Mouse (Mus musculus) myocyte (in vitro differentiated cells): ENCODE results near the gene Nae1.

Experiments
- CEBPB ChIP-seq: IDR thresholded peaks from 2 replicates; pipeline ENCODE4 v1.6.1; 2011; ENCODE audit warnings: mild to moderate bottlenecking, moderate library complexity; ENCODE audit not compliant: poor library complexity, insufficient read depth, severe bottlenecking
- E2F4 ChIP-seq: IDR thresholded peaks from one replicate; pipeline ENCODE4 v1.6.1; 2011; ENCODE audit warnings: mild to moderate bottlenecking, control low read depth, moderate library complexity; ENCODE audit not compliant: insufficient read depth
- MAX ChIP-seq: IDR thresholded peaks from one replicate; pipeline ENCODE4 v1.6.1; 2011; ENCODE audit warnings: low read depth, mild to moderate bottlenecking, control low read depth
- MYOG ChIP-seq, 3 experiments: IDR thresholded peaks; one replicate each; pipeline ENCODE4 v1.6.1; 2011; ENCODE audit warnings: control low read depth in 2 of 3, low read depth in 2 of 3, mild to moderate bottlenecking in 2 of 3; ENCODE audit not compliant: insufficient read length in 2 of 3, control insufficient read depth in 1 of 3, insufficient read depth in 1 of 3
- POLR2A ChIP-seq: IDR thresholded peaks from one replicate; pipeline ENCODE4 v1.6.1; 2011; ENCODE audit warnings: low read depth, mild to moderate bottlenecking, control low read depth, moderate library complexity; ENCODE audit not compliant: insufficient read length
- POLR2AphosphoS2 ChIP-seq: IDR thresholded peaks from one replicate; pipeline ENCODE4 v1.6.1; 2011; ENCODE audit warnings: low read depth, control low read depth; ENCODE audit not compliant: insufficient read length
- TCF12 ChIP-seq: IDR thresholded peaks from one replicate; pipeline ENCODE4 v1.6.1; 2011; ENCODE audit warnings: mild to moderate bottlenecking, control low read depth; ENCODE audit not compliant: poor library complexity, insufficient read depth, severe bottlenecking
- TCF3 ChIP-seq: IDR thresholded peaks from one replicate; pipeline ENCODE4 v1.6.1; 2011; ENCODE audit warnings: low read depth, control low read depth; ENCODE audit not compliant: insufficient read length
- USF1 ChIP-seq: IDR thresholded peaks from one replicate; pipeline ENCODE4 v1.6.1; 2011; ENCODE audit warnings: low read depth, mild to moderate bottlenecking, control low read depth, moderate library complexity

DNA sequence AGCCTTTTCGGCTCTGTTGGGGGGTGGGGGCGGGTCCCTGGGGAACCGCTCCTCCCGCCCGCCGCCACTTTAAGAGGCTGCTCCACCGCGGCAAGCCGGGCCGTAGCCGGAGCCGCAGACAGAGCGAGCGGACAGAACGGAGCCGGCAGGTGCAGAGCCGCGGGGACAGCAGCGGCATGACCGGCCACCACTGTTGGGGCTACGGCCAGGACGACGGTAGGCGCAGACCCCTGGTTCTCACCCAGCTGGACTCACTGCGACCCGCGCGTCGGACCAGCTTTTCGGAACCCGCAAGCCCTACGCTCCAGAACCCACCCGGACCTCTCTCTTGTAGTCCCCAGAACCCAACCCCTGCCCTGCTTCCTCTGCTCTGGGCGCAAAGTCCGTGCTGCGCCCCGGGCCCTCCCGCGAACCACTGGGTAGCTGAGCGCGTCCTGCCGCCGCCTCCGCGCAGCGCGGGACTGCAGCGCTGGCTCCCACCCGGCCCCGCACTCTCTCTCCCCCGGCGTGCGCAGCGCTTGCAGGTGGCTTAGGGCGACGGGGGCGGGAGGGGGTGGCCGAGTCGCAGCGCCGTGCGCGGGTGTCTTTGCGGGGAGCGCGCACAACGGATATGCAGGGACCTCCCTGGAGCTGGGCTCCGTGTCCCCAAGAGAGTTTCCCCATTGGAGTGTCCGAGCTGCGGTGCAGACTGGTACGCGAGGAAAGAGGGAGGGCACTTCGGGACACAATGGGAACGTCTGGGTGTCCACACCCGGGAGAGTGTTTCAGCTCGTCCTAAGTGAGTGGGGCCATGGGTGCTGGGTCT is 6.5 kb upstream of the Nae1 start:
- TF ChIP-seq POLR2A (no peak), MAX (no peak), USF1 (no peak), TCF3 (no peak), TCF12 (no peak), POLR2AphosphoS2 (no peak), MYOG (IDR thresholded peaks at IDR 0.05; ENCODE audit: control insufficient read depth in 1 of 3, insufficient read depth in 1 of 3, insufficient read length in 2 of 3, low read depth in 2 of 3) (no peak), E2F4 (no peak), CEBPB (no peak)
